ENCODE assay signal across 15 mouse cellular contexts in genomic region chr4:98865386-98866237, GRCm38 (mm10). TPM values are rescaled to one million over a fixed set of nuclear protein-coding genes. Genes with fewer than 3 reads are reported as not detected.
DNase-seq lines count a peak whose midpoint lies in the region; ATAC-seq lines count a peak whose summit lies in the region.
"Had no signal": no experiment of that assay in that cellular context is flagged by ENCODE, and none has a peak within 500 bp of the region (broad histone marks: within the 10 kb centered on the region; RNA-seq: fewer than 3 reads in every experiment).

No protein-coding gene starts in this region.

- no peak overlapping the region for H3K9ac ChIP-seq in intestine, embryonic 14.5 days (ENCODE audit: low read length)
- H3K9ac ChIP-seq in intestine, embryonic 16.5 days (ENCODE audit: low read depth, low read length), result no peak overlapping the region
- H3K9ac ChIP-seq in liver, embryonic 11.5 days (ENCODE audit: low read depth, low read length), result no peak overlapping the region
- H3K9ac ChIP-seq in neural tube, embryonic 15.5 days (replicated peaks), result no peak overlapping the region

- no peak for DNase-seq in intestine, embryonic 14.5 days (ENCODE audit: low spot score)
- DNase-seq in brain, adult 2 months (ENCODE audit: low read depth, low spot score), result peak; percentile 48
- DNase-seq in layer of hippocampus, postnatal 10 days (ENCODE audit: low spot score in 2 of 2), result peak; percentile 35 to 57
- peak; percentile 37 for DNase-seq in right cerebral cortex, adult 18-20 months
- DNase-seq in liver, embryonic 11.5 days (ENCODE audit: low spot score), result no peak
- DNase-seq in ovary, postnatal 36 days (ENCODE audit: low spot score), result no peak
- DNase-seq: cerebellum, adult 18-20 months; kidney, adult 2 months had no signal

- no peak overlapping the region for H3K4me2 ChIP-seq in intestine, embryonic 14.5 days (ENCODE audit: low read length)
- H3K4me2 ChIP-seq in intestine, embryonic 16.5 days (ENCODE audit: low read depth, low read length), result no peak overlapping the region
- H3K4me2 ChIP-seq in liver, embryonic 11.5 days, result no peak overlapping the region
- no peak overlapping the region for H3K4me2 ChIP-seq in neural tube, embryonic 15.5 days

- no peak overlapping the region for H3K4me3 ChIP-seq in intestine, embryonic 14.5 days (ENCODE audit: low read depth, low read length)
- no peak overlapping the region for H3K4me3 ChIP-seq in intestine, embryonic 16.5 days (ENCODE audit: low read length)
- no peak overlapping the region for H3K4me3 ChIP-seq in liver, embryonic 11.5 days (ENCODE audit: low read depth, low read length)
- H3K4me3 ChIP-seq in neural tube, embryonic 15.5 days (replicated peaks), result no peak overlapping the region

- peak overlapping the region; percentile 16; the same call in 1 of the 2 replicates for H3K27ac ChIP-seq in intestine, embryonic 14.5 days (ENCODE audit: low read depth)
- no peak overlapping the region for H3K27ac ChIP-seq in intestine, embryonic 16.5 days (ENCODE audit: low read length)
- H3K27ac ChIP-seq in liver, embryonic 11.5 days (ENCODE audit: low read depth, low read length), result no peak overlapping the region
- no peak overlapping the region for H3K27ac ChIP-seq in neural tube, embryonic 15.5 days (replicated peaks)
- H3K27ac ChIP-seq: stomach, postnatal 0 days had no signal

- no peaks in the 10 kb centered on the region for H3K36me3 ChIP-seq in intestine, embryonic 14.5 days (ENCODE audit: control insufficient read depth, insufficient read depth, low read length)
- no peaks in the 10 kb centered on the region for H3K36me3 ChIP-seq in intestine, embryonic 16.5 days (ENCODE audit: control insufficient read depth, insufficient read depth, low read length)
- H3K36me3 ChIP-seq in liver, embryonic 11.5 days (ENCODE audit: control insufficient read depth, insufficient read depth, low read length), result no peaks in the 10 kb centered on the region
- no peaks in the 10 kb centered on the region for H3K36me3 ChIP-seq in neural tube, embryonic 15.5 days

- no peaks in the 10 kb centered on the region for H3K27me3 ChIP-seq in intestine, embryonic 14.5 days (replicated peaks; ENCODE audit: control insufficient read depth, insufficient read depth, low read length)
- no peaks in the 10 kb centered on the region for H3K27me3 ChIP-seq in intestine, embryonic 16.5 days (replicated peaks; ENCODE audit: control insufficient read depth, insufficient read depth, low read length)
- no peaks in the 10 kb centered on the region for H3K27me3 ChIP-seq in liver, embryonic 11.5 days (replicated peaks; ENCODE audit: control insufficient read depth, insufficient read depth, low read length)
- H3K27me3 ChIP-seq in neural tube, embryonic 15.5 days (replicated peaks), result no peaks in the 10 kb centered on the region

- ATAC-seq in intestine, embryonic 14.5 days (replicated peaks; ENCODE audit: low FRiP score, low TSS enrichment, low read depth), result no peak
- no peak for ATAC-seq in intestine, embryonic 16.5 days
- ATAC-seq in liver, embryonic 11.5 days (replicated peaks; ENCODE audit: low FRiP score), result no peak
- ATAC-seq in neural tube, embryonic 15.5 days (ENCODE audit: low FRiP score), result no peak

- 64% methylated on average over 14 of the region's 14 CpGs for WGBS in intestine, embryonic 14.5 days
- WGBS in intestine, embryonic 16.5 days, result 67% methylated on average over 14 of the region's 14 CpGs
- WGBS in liver, embryonic 11.5 days, result 85% methylated on average over 14 of the region's 14 CpGs
- 71% methylated on average over 14 of the region's 14 CpGs for WGBS in neural tube, embryonic 15.5 days

- 0 out of 2 replicates have a peak, but pooled peaks cover 4% of the 10 kb centered on the region for H3K9me3 ChIP-seq in intestine, embryonic 14.5 days (ENCODE audit: control insufficient read depth, low read length)
- no peaks in the 10 kb centered on the region for H3K9me3 ChIP-seq in intestine, embryonic 16.5 days (ENCODE audit: control insufficient read depth, low read length)
- H3K9me3 ChIP-seq in liver, embryonic 11.5 days (ENCODE audit: control insufficient read depth, low read length), result no peaks in the 10 kb centered on the region
- no peaks in the 10 kb centered on the region for H3K9me3 ChIP-seq in neural tube, embryonic 15.5 days (replicated peaks)

- H3K4me1 ChIP-seq in intestine, embryonic 14.5 days (replicated peaks; ENCODE audit: control insufficient read depth, insufficient read depth, low read length), result peaks cover 2% of the 10 kb centered on the region
- H3K4me1 ChIP-seq in intestine, embryonic 16.5 days (ENCODE audit: control insufficient read depth, insufficient read depth, low read length), result 0 out of 2 replicates have a peak, but pooled peaks cover 4% of the 10 kb centered on the region
- no peaks in the 10 kb centered on the region for H3K4me1 ChIP-seq in liver, embryonic 11.5 days (replicated peaks; ENCODE audit: control insufficient read depth, insufficient read depth, low read length)
- H3K4me1 ChIP-seq in neural tube, embryonic 15.5 days, result no peaks in the 10 kb centered on the region

RNA-seq across cellular contexts. Expression of gene I0C0044D17Rik, which starts 42.0 kb away (rescaled TPM):
- polyA plus RNA-seq in intestine, embryonic 14.5 days (2014; fragmentation: Nextera tagmentation; extraction: Ambion mirVana), result not detected in 2 replicates
- not detected in 2 replicates for polyA plus RNA-seq in intestine, embryonic 16.5 days (2015; fragmentation: Nextera tagmentation; extraction: Ambion mirVana)
- total RNA-seq in layer of hippocampus, postnatal 10 days (2021), result not detected
- not detected in 2 replicates for polyA plus RNA-seq in liver, embryonic 11.5 days (2014; fragmentation: Nextera tagmentation; extraction: Ambion mirVana)
- not detected in 2 replicates for polyA plus RNA-seq in neural tube, embryonic 15.5 days (2015; fragmentation: Nextera tagmentation; extraction: Ambion mirVana)
- total RNA-seq: megakaryocyte-erythroid progenitor cell, adult 5-6 weeks had no signal
- polyA plus RNA-seq: embryonic facial prominence, embryonic 11.5 days; heart, embryonic 14.5 days; kidney, adult 2 months; liver, embryonic 16.5 days; stomach, postnatal 0 days had no signal

RNA-seq across cellular contexts. Expression of gene Kank4, which starts 48.3 kb away (rescaled TPM):
- 2.9 and 3.3 TPM in 2 replicates for polyA plus RNA-seq in intestine, embryonic 14.5 days (2014; fragmentation: Nextera tagmentation; extraction: Ambion mirVana)
- polyA plus RNA-seq in intestine, embryonic 16.5 days (2015; fragmentation: Nextera tagmentation; extraction: Ambion mirVana), result 0.89 TPM in 2 replicates
- total RNA-seq in layer of hippocampus, postnatal 10 days (2021), result 1 to 10 TPM; 2.8 to 3.0 TPM
- polyA plus RNA-seq in liver, embryonic 11.5 days (2014; fragmentation: Nextera tagmentation; extraction: Ambion mirVana), result 0.13 and 0.33 TPM in 2 replicates
- 0.68 and 1.0 TPM in 2 replicates for polyA plus RNA-seq in neural tube, embryonic 15.5 days (2015; fragmentation: Nextera tagmentation; extraction: Ambion mirVana)
- total RNA-seq: megakaryocyte-erythroid progenitor cell, adult 5-6 weeks had no signal

RNA-seq across cellular contexts. Expression of gene Usp1, which starts 58.0 kb away (rescaled TPM):
- polyA plus RNA-seq in intestine, embryonic 14.5 days (2014; fragmentation: Nextera tagmentation; extraction: Ambion mirVana), result 116 and 123 TPM in 2 replicates
- 50.4 and 51.2 TPM in 2 replicates for polyA plus RNA-seq in intestine, embryonic 16.5 days (2015; fragmentation: Nextera tagmentation; extraction: Ambion mirVana)
- total RNA-seq in layer of hippocampus, postnatal 10 days (2021), result 10 to 100 TPM; 23.8 to 31.9 TPM
- polyA plus RNA-seq in liver, embryonic 11.5 days (2014; fragmentation: Nextera tagmentation; extraction: Ambion mirVana), result 109 and 122 TPM in 2 replicates
- polyA plus RNA-seq in neural tube, embryonic 15.5 days (2015; fragmentation: Nextera tagmentation; extraction: Ambion mirVana), result 27.0 and 40.2 TPM in 2 replicates

Comparison
In these comparisons a context has a peak if more than half of its experiments do, and no peak if none do; other contexts are left out.
1. DNase-seq: peak in brain, adult 2 months (single experiment), layer of hippocampus, postnatal 10 days (2 of 2) and right cerebral cortex, adult 18-20 months (single experiment); none in intestine, embryonic 14.5 days (single experiment), liver, embryonic 11.5 days (single experiment) and ovary, postnatal 36 days (single experiment).